Mouse (Mus musculus) retina, postnatal 7 days (tissue): Measurements from ENCODE around the gene Fbxo6.
A peak's percentile ranks its signal among the peaks of the same experiment; 100 is the strongest.

Source experiments
- DNase-seq: peaks from one replicate; pipeline ENCODE4 v3.0.0-alpha.2; 2012; ENCODE audit warnings: low read depth, low spot score

Fbxo6 gene

GRCm38 (mm10) chr4:148160436-148161390 is 8.8 kb upstream of the Fbxo6 start, which contains the start of the genes Fbxo44 and Fbxo2:
Gene Fbxo44 (minus strand): TSS chr4:148160482.
Gene Fbxo2 (plus strand): TSS chr4:148160621.
- DNase-seq = peak; percentile 40

- peak; percentile 86 for DNase-seq
Observed at GRCm38 (mm10) chr4:148159544-148160435, 7.8 kb upstream of the Fbxo6 start.

GRCm38 (mm10) chr4:148158436-148159348 is 6.8 kb upstream of the Fbxo6 start:
- no peak for DNase-seq

GRCm38 (mm10) chr4:148154982-148155381 is 3.0 kb upstream of the Fbxo6 start:
- DNase-seq = peak; percentile 40

- DNase-seq = no peak
Observed at GRCm38 (mm10) chr4:148154006-148154405, 2.1 kb upstream of the Fbxo6 start.

- DNase-seq = no peak
Observed at GRCm38 (mm10) chr4:148152547-148152946, 607 bp upstream of the Fbxo6 start.

GRCm38 (mm10) chr4:148150953-148151266 is 1.0 kb downstream of the Fbxo6 start:
- DNase-seq = no peak

GRCm38 (mm10) chr4:148150242-148150641 is 1.7 kb downstream of the Fbxo6 start:
- no peak for DNase-seq

- DNase-seq = no peak
Observed at GRCm38 (mm10) chr4:148149540-148149939, 2.4 kb downstream of the Fbxo6 start.

- DNase-seq = no peak
Observed at GRCm38 (mm10) chr4:148147714-148148113, 4.2 kb downstream of the Fbxo6 start.

GRCm38 (mm10) chr4:148143721-148144120 is 8.2 kb downstream of the Fbxo6 start:
- no peak for DNase-seq

- DNase-seq = peak; percentile 82
Observed at GRCm38 (mm10) chr4:148140098-148141011, 11.6 kb downstream of the Fbxo6 start.

- DNase-seq = no peak
Observed at GRCm38 (mm10) chr4:148139767-148140097, 12.2 kb downstream of the Fbxo6 start.

GRCm38 (mm10) chr4:148137503-148137902 is 14.4 kb downstream of the Fbxo6 start:
- no peak for DNase-seq

GRCm38 (mm10) chr4:148134988-148135387 is 17.0 kb downstream of the Fbxo6 start:
- DNase-seq = no peak

GRCm38 (mm10) chr4:148131497-148132081 is 20.4 kb downstream of the Fbxo6 start:
- no peak for DNase-seq

- DNase-seq = no peak
Observed at GRCm38 (mm10) chr4:148130561-148131413, 21.2 kb downstream of the Fbxo6 start, which contains the start of gene Draxin. Gene Draxin (minus strand): TSS chr4:148130698.

GRCm38 (mm10) chr4:148130133-148130532 is 21.8 kb downstream of the Fbxo6 start, which contains the start of gene Mad2l2:
Gene Mad2l2 (plus strand): TSS chr4:148130384.
- no peak for DNase-seq

GRCm38 (mm10) chr4:148128672-148129071 is 23.3 kb downstream of the Fbxo6 start:
- DNase-seq = no peak
